Mouse (Mus musculus): ENCODE data around the gene Kbtbd12.

GRCm38 (mm10) chr6:88681026-88681425 lies 43.3 kb upstream of the Kbtbd12 start:
- TF ChIP-seq CTCF (IDR thresholded peaks at IDR 0.05; ENCODE audit: low read depth, low read length) = no peak
- no peak for TF ChIP-seq POLR2A (IDR thresholded peaks at IDR 0.05; ENCODE audit: extremely low read depth, insufficient read depth, low read length)

Data from liver, adult 2 months (tissue).